Mouse (Mus musculus) liver, postnatal 0 days (tissue): ENCODE results near the gene Pycard.

Source experiments
- CTCF ChIP-seq: sonication (generic); IDR thresholded peaks from 2 replicates; pipeline ENCODE4 v1.5.1; 2016; ENCODE audit warnings: antibody characterized with exemption, low read depth
- EP300 ChIP-seq: IDR thresholded peaks from 2 replicates; pipeline ENCODE4 v1.6.1; 2016; ENCODE audit warnings: antibody characterized with exemption, low read depth, mild to moderate bottlenecking

- TF ChIP-seq CTCF = no peak
- no peak for TF ChIP-seq EP300
Measured at GRCm38 (mm10) chr7:127952864-127953581, 40.6 kb downstream of the Pycard start.
